In the genomic region with DNA sequence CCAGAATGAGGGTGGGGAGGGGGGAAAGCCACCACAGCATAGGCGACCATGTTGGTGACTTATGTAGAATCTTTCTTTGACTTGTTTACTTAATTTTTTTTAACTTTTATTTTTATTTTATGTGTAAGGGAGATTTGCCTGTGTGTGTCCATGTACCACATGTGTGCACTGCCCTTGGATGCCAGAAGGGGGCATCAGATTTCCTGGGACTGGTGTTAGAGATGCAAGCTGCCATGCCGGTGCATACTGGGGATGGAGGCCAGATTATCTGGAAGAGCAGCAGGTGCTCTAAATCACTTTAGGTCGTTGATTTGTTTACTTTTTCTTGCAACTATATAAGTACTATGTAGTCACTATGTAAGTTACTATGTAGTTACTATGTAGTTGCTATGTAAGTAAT, we compare ENCODE assay signal across 16 mouse cellular contexts.
DNase-seq lines count a peak whose midpoint lies in the region; ATAC-seq and TF ChIP-seq lines count a peak whose summit lies in the region.
"Had no signal": no experiment of that assay in that cellular context is flagged by ENCODE, and none has a peak within 500 bp of the region (broad histone marks: within the 10 kb centered on the region; RNA-seq: fewer than 3 reads in every experiment).

No protein-coding gene starts in this region.

- no peak for ATAC-seq in Patski
- ATAC-seq in activated CD4-positive, CD25-positive, alpha-beta regulatory T cell, adult 4 months, result no peak

- no peak for TF ChIP-seq EP300 in heart, adult 2 months (IDR thresholded peaks at IDR 0.05; ENCODE audit: insufficient read depth, low read depth, low read length)

- H3K27me3 ChIP-seq in heart, adult 2 months (ENCODE audit: control insufficient read depth, insufficient read depth, low read length), result no peaks in the 10 kb centered on the region
- no peaks in the 10 kb centered on the region for H3K27me3 ChIP-seq in liver, adult 2 months (ENCODE audit: control insufficient read depth, insufficient read depth, low read length)
- H3K27me3 ChIP-seq in Patski, result no peaks in the 10 kb centered on the region
- H3K27me3 ChIP-seq: hindbrain, embryonic 15.5 days; limb, embryonic 15.5 days had no signal

- H3K9ac ChIP-seq in heart, adult 2 months (ENCODE audit: low read depth, low read length), result no peak overlapping the region
- H3K9ac ChIP-seq in liver, adult 2 months (ENCODE audit: low read depth, low read length), result no peak overlapping the region
- H3K9ac ChIP-seq: forebrain, embryonic 12.5 days; hindbrain, embryonic 15.5 days; limb, embryonic 15.5 days had no signal

- H3K36me3 ChIP-seq in heart, adult 2 months (ENCODE audit: control insufficient read depth, insufficient read depth, low read length), result no peaks in the 10 kb centered on the region
- H3K36me3 ChIP-seq in liver, adult 2 months (ENCODE audit: control insufficient read depth, insufficient read depth, low read length), result no peaks in the 10 kb centered on the region
- H3K36me3 ChIP-seq: forebrain, embryonic 12.5 days; hindbrain, embryonic 15.5 days; limb, embryonic 15.5 days had no signal

- CTCF ChIA-PET in Patski (lab: Charles Lee), result interaction anchor here (0.8 kb wide), 1 partner anchor 9 kb away, joined by 4 read pairs; no protein-coding TSS in a partner anchor

- in situ Hi-C loops in Patski (cut with MboI; ENCODE audit: low pct_unique_long_range_greater_than_20kb), result no loop called here

- DNase-seq in heart, adult 2 months, result peak in 1 of 2 experiments; percentile 9
- DNase-seq in heart, postnatal 25 days (ENCODE audit: low spot score), result no peak
- DNase-seq in liver, adult 2 months (ENCODE audit: extremely low read depth, low read depth, low spot score), result peak; percentile 19
- no peak for DNase-seq in liver
- peak; percentile 3 for DNase-seq in 416B (ENCODE audit: low read depth)
- DNase-seq in Patski (ENCODE audit: low read depth, low spot score), result no peak
- DNase-seq: adrenal gland, adult 8-10 months; cerebellum, adult 8-10 months; embryo, embryonic 11 days; midbrain, embryonic 14.5 days; thymus, postnatal 4 days had no signal

- TF ChIP-seq CTCF in heart, adult 2 months (IDR thresholded peaks at IDR 0.05), result peak; percentile 36
- TF ChIP-seq CTCF in liver, adult 2 months (IDR thresholded peaks at IDR 0.05; ENCODE audit: low read depth, low read length), result peak; percentile 43
- TF ChIP-seq CTCF in Patski (IDR thresholded peaks at IDR 0.05), result peak; percentile 48

- no peak for TF ChIP-seq POLR2A in heart, adult 2 months (IDR thresholded peaks at IDR 0.05; ENCODE audit: insufficient read depth, low read depth, low read length)
- TF ChIP-seq POLR2A in liver, adult 2 months (IDR thresholded peaks at IDR 0.05; ENCODE audit: extremely low read depth, insufficient read depth, low read length), result no peak

- no peaks in the 10 kb centered on the region for H3K79me2 ChIP-seq in heart, adult 2 months (replicated peaks; ENCODE audit: control insufficient read depth, insufficient read depth, low read length)
- H3K79me2 ChIP-seq in liver, adult 2 months (ENCODE audit: control insufficient read depth, insufficient read depth, low read length), result no peaks in the 10 kb centered on the region

- H3K4me3 ChIP-seq in heart, adult 2 months, result no peak overlapping the region
- no peak overlapping the region for H3K4me3 ChIP-seq in liver, adult 2 months (ENCODE audit: insufficient read depth, low read depth, low read length)
- H3K4me3 ChIP-seq: forebrain, embryonic 12.5 days; hindbrain, embryonic 15.5 days; limb, embryonic 15.5 days had no signal

- H3K4me1 ChIP-seq in heart, adult 2 months (ENCODE audit: control insufficient read depth, insufficient read depth, low read length), result no peaks in the 10 kb centered on the region
- H3K4me1 ChIP-seq in liver, adult 2 months (ENCODE audit: control insufficient read depth, insufficient read depth, low read length), result no peaks in the 10 kb centered on the region

- 65% methylated on average over 3 of the region's 3 CpGs for WGBS in heart, adult 2 months
- WGBS in liver, adult 2 months, result 63% methylated on average over 3 of the region's 3 CpGs

- POLR2A ChIA-PET in Patski (lab: Charles Lee), result no interaction called here

- intact Hi-C loops in heart, adult 2 months (cut with DNase I), result no loop called here
- intact Hi-C loops in heart, postnatal 25 days (cut with DNase I), result no loop called here

- no peak overlapping the region for H3K27ac ChIP-seq in heart, adult 2 months
- no peak overlapping the region for H3K27ac ChIP-seq in liver, adult 2 months (replicated peaks; ENCODE audit: insufficient read depth, low read depth, low read length)
- H3K27ac ChIP-seq: forebrain, embryonic 12.5 days; hindbrain, embryonic 15.5 days; limb, embryonic 15.5 days; macrophage had no signal

Comparison
In these comparisons a context has a peak if more than half of its experiments do, and no peak if none do; other contexts are left out.
1. DNase-seq: peak in liver, adult 2 months (single experiment) and 416B (single experiment); none in heart, postnatal 25 days (single experiment), liver (single experiment) and Patski (single experiment).
2. Peak in every context shown above with its lines, with median percentiles within 50 percentile points of each other: CTCF ChIP-seq.